ENCODE assay signal across 16 mouse cellular contexts in the genomic region with DNA sequence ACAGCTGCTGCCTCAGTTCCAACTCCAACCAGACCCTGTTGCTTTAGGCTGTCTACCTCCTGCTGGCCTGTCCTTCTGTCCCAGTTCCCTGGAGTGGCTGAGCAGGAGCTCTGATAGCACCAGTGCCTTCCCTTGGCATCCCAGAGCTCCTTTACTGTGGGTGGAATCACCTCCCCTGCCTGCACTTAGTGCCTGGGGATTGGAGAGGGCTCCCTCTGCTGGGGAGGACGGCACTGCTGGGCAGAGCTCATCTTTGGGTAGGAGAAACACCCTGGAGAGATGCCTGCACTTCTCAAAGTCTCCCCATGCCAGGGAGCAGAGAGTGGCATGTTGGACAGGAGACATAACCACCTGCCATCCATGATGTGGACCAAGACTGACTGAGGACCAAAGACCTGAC. TPM values are rescaled to one million over a fixed set of nuclear protein-coding genes. Genes with fewer than 3 reads are reported as not detected.
"Had no signal": no experiment of that assay in that cellular context is flagged by ENCODE, and none has a peak within 500 bp of the region (broad histone marks: within the 10 kb centered on the region; RNA-seq: fewer than 3 reads in every experiment).

No protein-coding gene starts in this region.

RNA-seq across cellular contexts. Expression of a gene that starts 0.9 kb away (rescaled TPM):
- total RNA-seq: neutrophil, adult 5-6 weeks had no signal
- polyA plus RNA-seq: liver, embryonic 15.5 days; lung, embryonic 14.5 days; lung, embryonic 16.5 days; midbrain, embryonic 10.5 days; midbrain, embryonic 12.5 days; midbrain, embryonic 14.5 days; midbrain, embryonic 16.5 days; neural tube, embryonic 12.5 days; neural tube, embryonic 14.5 days; spleen, adult 2 months; stomach, embryonic 15.5 days; stomach, postnatal 0 days; thymus, adult 2 months; urinary bladder, adult 2 months had no signal

RNA-seq across cellular contexts. Expression of a gene that starts 14.6 kb away (rescaled TPM):
- total RNA-seq: neutrophil, adult 5-6 weeks had no signal
- polyA plus RNA-seq: liver, embryonic 15.5 days; lung, embryonic 14.5 days; lung, embryonic 16.5 days; midbrain, embryonic 10.5 days; midbrain, embryonic 12.5 days; midbrain, embryonic 14.5 days; midbrain, embryonic 16.5 days; neural tube, embryonic 12.5 days; neural tube, embryonic 14.5 days; spleen, adult 2 months; stomach, embryonic 15.5 days; stomach, postnatal 0 days; testis, adult 2 months; thymus, adult 2 months; urinary bladder, adult 2 months had no signal

RNA-seq across cellular contexts. Expression of a gene that starts 31.2 kb away (rescaled TPM):
- total RNA-seq: neutrophil, adult 5-6 weeks had no signal
- polyA plus RNA-seq: liver, embryonic 15.5 days; lung, embryonic 14.5 days; lung, embryonic 16.5 days; midbrain, embryonic 10.5 days; midbrain, embryonic 12.5 days; midbrain, embryonic 14.5 days; midbrain, embryonic 16.5 days; neural tube, embryonic 12.5 days; neural tube, embryonic 14.5 days; spleen, adult 2 months; stomach, embryonic 15.5 days; stomach, postnatal 0 days; testis, adult 2 months; urinary bladder, adult 2 months had no signal

RNA-seq across cellular contexts. Expression of a gene that starts 45.9 kb away (rescaled TPM):
- total RNA-seq: neutrophil, adult 5-6 weeks had no signal
- polyA plus RNA-seq: liver, embryonic 15.5 days; lung, embryonic 14.5 days; lung, embryonic 16.5 days; midbrain, embryonic 10.5 days; midbrain, embryonic 12.5 days; midbrain, embryonic 14.5 days; midbrain, embryonic 16.5 days; neural tube, embryonic 12.5 days; neural tube, embryonic 14.5 days; spleen, adult 2 months; stomach, embryonic 15.5 days; stomach, postnatal 0 days; testis, adult 2 months; thymus, adult 2 months; urinary bladder, adult 2 months had no signal

RNA-seq across cellular contexts. Expression of a gene that starts 56.8 kb away (rescaled TPM):
- total RNA-seq: neutrophil, adult 5-6 weeks had no signal
- polyA plus RNA-seq: liver, embryonic 15.5 days; lung, embryonic 14.5 days; lung, embryonic 16.5 days; midbrain, embryonic 10.5 days; midbrain, embryonic 12.5 days; midbrain, embryonic 14.5 days; midbrain, embryonic 16.5 days; neural tube, embryonic 12.5 days; neural tube, embryonic 14.5 days; spleen, adult 2 months; stomach, embryonic 15.5 days; stomach, postnatal 0 days; thymus, adult 2 months; urinary bladder, adult 2 months had no signal
